Mouse (Mus musculus): ENCODE results near the gene Pramel1.

DNA sequence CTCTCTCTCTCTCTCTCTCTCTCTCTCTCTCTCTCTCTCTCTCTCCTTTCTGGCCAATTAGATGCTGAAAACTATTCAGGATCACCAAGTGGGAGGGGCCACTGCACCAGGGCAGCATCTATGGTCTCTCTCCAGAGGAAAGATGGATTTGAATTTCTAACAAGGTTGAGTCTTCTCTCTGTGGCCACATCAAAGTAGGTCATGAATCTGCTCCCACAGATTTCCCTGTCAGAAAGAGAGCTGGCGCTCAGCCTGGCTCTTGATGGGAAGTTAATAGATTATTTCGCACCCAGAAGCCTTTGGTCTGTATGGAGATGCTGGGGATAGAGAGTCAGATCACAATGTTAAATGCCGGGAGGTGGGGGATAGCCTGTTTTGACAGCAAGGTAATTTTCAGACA, 12.1 kb upstream of the Pramel1 start:
- no peak for TF ChIP-seq GATA1 (IDR thresholded peaks at IDR 0.05; ENCODE audit: borderline replicate concordance, low read length)
- TF ChIP-seq CTCF (IDR thresholded peaks at IDR 0.05; ENCODE audit: low read depth, low read length) = no peak
- TF ChIP-seq TAL1 (conservative IDR thresholded peaks at IDR 0.05; ENCODE audit: low read depth, low read length) = no peak
- TF ChIP-seq GATA2 (IDR thresholded peaks at IDR 0.05; ENCODE audit: borderline replicate concordance, low read depth, low read length) = no peak
- no peak for TF ChIP-seq POLR2AphosphoS5 (IDR thresholded peaks at IDR 0.05; ENCODE audit: insufficient replicate concordance, low read depth, low read length)
